Mouse (Mus musculus): ENCODE results near the gene 2610301B20Rik.

DNA sequence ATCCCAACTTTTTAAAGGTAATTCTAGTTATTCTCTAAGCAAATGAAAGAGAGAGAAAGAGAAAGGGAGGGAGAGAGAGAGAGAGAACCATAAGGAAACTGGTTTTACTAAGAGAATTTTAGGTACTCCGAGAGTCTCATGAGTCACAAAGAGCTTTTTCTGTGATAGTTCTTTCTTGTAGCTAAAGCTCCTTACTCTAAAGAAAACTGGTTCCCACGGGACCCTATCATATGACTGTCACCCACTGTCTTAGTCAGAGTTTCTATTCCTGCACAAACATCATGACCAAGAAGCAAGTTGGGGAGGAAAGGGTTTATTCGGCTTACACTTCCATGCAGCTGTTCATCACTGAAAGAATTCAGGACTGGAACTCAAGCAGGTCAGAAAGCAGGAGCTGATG, 41.0 kb downstream of the 2610301B20Rik start:
- TF ChIP-seq CTCF (IDR thresholded peaks at IDR 0.05; ENCODE audit: extremely low read depth, insufficient read length, insufficient replicate concordance, low read depth, low read length), result no peak
- TF ChIP-seq POLR2A (IDR thresholded peaks at IDR 0.05; ENCODE audit: low read depth, low read length), result no peak

Measured in small intestine, adult 2 months (tissue).